Mouse (Mus musculus): ENCODE measurements around the gene Scd2. TPM values are rescaled to one million over a fixed set of nuclear protein-coding genes. Genes with fewer than 3 reads are reported as not detected.

Scd2 gene
- total and polyA plus RNA-seq, 2 experiments from 2014 or later: 224 to 948 TPM

- 4% methylated on average over 6 of the region's 6 CpGs for WGBS
- ATAC-seq (ENCODE audit: low FRiP score): no peak
- peak overlapping the region; percentile 62 for H3K4me3 ChIP-seq (ENCODE audit: low read depth, low read length)
These were observed 27.0 kb upstream of the Scd2 start for GRCm38 (mm10) chr19:44266458-44266823.

DNA sequence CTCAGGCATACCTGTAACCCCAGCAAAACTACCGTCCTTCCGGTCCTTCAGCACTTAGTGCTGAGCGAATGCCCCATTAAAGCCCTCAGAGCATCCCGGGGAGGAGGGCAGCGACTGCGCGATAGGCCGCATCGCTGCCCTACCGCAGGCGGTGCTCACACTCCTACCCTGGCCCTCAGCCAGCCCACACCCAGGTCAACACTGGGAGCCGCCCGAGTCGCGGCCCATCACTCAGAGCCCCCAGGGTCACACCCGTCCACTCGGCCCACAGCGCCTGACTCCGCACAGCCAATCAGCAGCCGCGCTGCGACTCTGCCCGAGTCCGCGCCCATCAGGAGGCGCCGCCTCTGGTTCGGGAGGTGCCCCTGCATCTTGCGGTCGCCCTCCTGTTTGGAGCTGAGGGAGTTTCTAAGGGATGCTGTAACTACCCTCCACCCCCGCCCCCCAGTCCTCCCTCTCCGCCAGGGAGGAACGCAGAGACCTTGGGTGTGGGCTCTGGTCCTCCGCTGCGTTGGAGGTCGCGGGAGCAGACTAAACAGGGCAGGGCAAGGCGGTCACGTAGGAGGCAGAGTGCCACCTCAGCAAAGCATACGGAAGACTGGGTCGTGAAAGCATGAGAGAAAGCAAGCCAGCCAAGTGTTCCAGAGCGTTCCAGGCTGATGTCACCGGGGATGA is 26.5 kb upstream of the Scd2 start:
- WGBS: 0% methylated on average over 40 of the region's 43 CpGs
- Histone ChIP-seq H3K4me2 (ENCODE audit: low read depth, low read length, poor library complexity, severe bottlenecking) (peak overlapping the region; percentile 73), H3K36me3 (ENCODE audit: insufficient read depth, low read length) (no peaks in the 10 kb centered on the region), H3K4me1 (ENCODE audit: insufficient read depth, low read length) (peaks cover 4% of the 10 kb centered on the region; the same call in 1 of the 2 replicates), H3K27me3 (ENCODE audit: insufficient read depth, low read length) (no peaks in the 10 kb centered on the region), H3K9me3 (ENCODE audit: low read length) (no peaks in the 10 kb centered on the region), H3K27ac (ENCODE audit: low read depth, low read length) (peak overlapping the region; percentile 91), H3K9ac (replicated peaks; ENCODE audit: low read length, poor library complexity, severe bottlenecking) (peak overlapping the region; percentile 82), H3K4me3 (ENCODE audit: low read depth, low read length) (peak overlapping the region; percentile 62)
- ATAC-seq (ENCODE audit: low FRiP score) (peak; percentile 95), DNase-seq (ENCODE audit: low spot score) (peak; percentile 93)
- peak; percentile 64 for TF ChIP-seq CTCF (IDR thresholded peaks at IDR 0.05)

More at GRCm38 (mm10) chr19:44266458-44266823, 27.0 kb upstream of the Scd2 start:
- peak; percentile 48 for TF ChIP-seq CTCF (IDR thresholded peaks at IDR 0.05)
- Histone ChIP-seq H3K4me2 (ENCODE audit: low read depth, low read length, poor library complexity, severe bottlenecking) (peak overlapping the region; percentile 73), H3K9ac (replicated peaks; ENCODE audit: low read length, poor library complexity, severe bottlenecking) (peak overlapping the region; percentile 82), H3K27me3 (ENCODE audit: insufficient read depth, low read length) (no peaks in the 10 kb centered on the region), H3K4me1 (ENCODE audit: insufficient read depth, low read length) (peaks cover 4% of the 10 kb centered on the region; the same call in 1 of the 2 replicates), H3K27ac (ENCODE audit: low read depth, low read length) (peak overlapping the region; percentile 91), H3K36me3 (ENCODE audit: insufficient read depth, low read length) (no peaks in the 10 kb centered on the region), H3K9me3 (ENCODE audit: low read length) (no peaks in the 10 kb centered on the region)
- peak; percentile 34 for DNase-seq (ENCODE audit: low spot score)

- Histone ChIP-seq H3K9ac (replicated peaks; ENCODE audit: low read length, poor library complexity, severe bottlenecking) (peak overlapping the region; percentile 82), H3K4me1 (ENCODE audit: insufficient read depth, low read length) (peaks cover 4% of the 10 kb centered on the region; the same call in 1 of the 2 replicates), H3K36me3 (ENCODE audit: insufficient read depth, low read length) (no peaks in the 10 kb centered on the region), H3K27ac (ENCODE audit: low read depth, low read length) (peak overlapping the region; percentile 91), H3K4me3 (ENCODE audit: low read depth, low read length) (peak overlapping the region; percentile 62), H3K27me3 (ENCODE audit: insufficient read depth, low read length) (no peaks in the 10 kb centered on the region), H3K9me3 (ENCODE audit: low read length) (no peaks in the 10 kb centered on the region), H3K4me2 (ENCODE audit: low read depth, low read length, poor library complexity, severe bottlenecking) (peak overlapping the region; percentile 73)
- WGBS: 31% methylated on average over 6 of the region's 18 CpGs
- TF ChIP-seq CTCF (IDR thresholded peaks at IDR 0.05): no peak
- ATAC-seq (ENCODE audit: low FRiP score) (no peak), DNase-seq (ENCODE audit: low spot score) (peak; percentile 85)
These were observed 25.9 kb upstream of the Scd2 start for GRCm38 (mm10) chr19:44267499-44268002.

- Histone ChIP-seq H3K27ac (ENCODE audit: low read depth, low read length) (no peak overlapping the region), H3K9ac (replicated peaks; ENCODE audit: low read length, poor library complexity, severe bottlenecking) (no peak overlapping the region), H3K9me3 (ENCODE audit: low read length) (no peaks in the 10 kb centered on the region), H3K27me3 (ENCODE audit: insufficient read depth, low read length) (no peaks in the 10 kb centered on the region), H3K4me1 (ENCODE audit: insufficient read depth, low read length) (peaks cover 4% of the 10 kb centered on the region; the same call in 1 of the 2 replicates), H3K4me2 (ENCODE audit: low read depth, low read length, poor library complexity, severe bottlenecking) (no peak overlapping the region), H3K36me3 (ENCODE audit: insufficient read depth, low read length) (no peaks in the 10 kb centered on the region), H3K4me3 (ENCODE audit: low read depth, low read length) (no peak overlapping the region)
- 72% methylated on average over 4 of the region's 4 CpGs for WGBS
- DNase-seq (ENCODE audit: low spot score) (no peak), ATAC-seq (ENCODE audit: low FRiP score) (no peak)
- no peak for TF ChIP-seq CTCF (IDR thresholded peaks at IDR 0.05)
These were observed 19.8 kb upstream of the Scd2 start for GRCm38 (mm10) chr19:44273711-44274110.

DNA sequence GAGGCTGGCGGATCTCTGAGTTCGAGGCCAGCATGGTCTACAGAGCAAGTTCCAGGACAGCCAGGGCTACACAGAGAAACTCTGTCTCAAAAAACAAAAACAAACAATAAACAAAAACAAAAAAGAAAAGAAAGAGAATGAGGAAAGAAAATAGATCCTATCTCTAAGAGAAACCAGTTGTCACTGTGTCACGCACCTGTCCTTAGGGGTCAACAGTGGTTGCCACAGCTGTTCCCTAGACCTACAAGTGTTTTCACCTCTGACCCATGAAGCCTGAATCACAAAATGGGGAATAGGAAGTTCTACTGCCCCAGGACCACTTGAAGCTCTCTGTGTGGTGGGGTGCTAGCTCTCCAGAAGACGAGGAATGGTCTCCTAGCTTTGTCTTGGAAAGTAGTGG is 19.0 kb upstream of the Scd2 start:
- no peak overlapping the region for H3K4me2 ChIP-seq (ENCODE audit: low read depth, low read length, poor library complexity, severe bottlenecking)
- H3K9me3 ChIP-seq (ENCODE audit: low read length): no peaks in the 10 kb centered on the region
- no peak overlapping the region for H3K27ac ChIP-seq (ENCODE audit: low read depth, low read length)
- no peak overlapping the region for H3K4me3 ChIP-seq (ENCODE audit: low read depth, low read length)
- no peak overlapping the region for H3K9ac ChIP-seq (replicated peaks; ENCODE audit: low read length, poor library complexity, severe bottlenecking)
- no peak for ATAC-seq (ENCODE audit: low FRiP score)
- 88% methylated on average over 4 of the region's 4 CpGs for WGBS
- no peaks in the 10 kb centered on the region for H3K27me3 ChIP-seq (ENCODE audit: insufficient read depth, low read length)
- no peaks in the 10 kb centered on the region for H3K36me3 ChIP-seq (ENCODE audit: insufficient read depth, low read length)
- H3K4me1 ChIP-seq (ENCODE audit: insufficient read depth, low read length): peaks cover 4% of the 10 kb centered on the region; the same call in 1 of the 2 replicates
- no peak for TF ChIP-seq CTCF (IDR thresholded peaks at IDR 0.05)
- DNase-seq (ENCODE audit: low spot score): no peak

- Histone ChIP-seq H3K36me3 (ENCODE audit: insufficient read depth, low read length) (no peaks in the 10 kb centered on the region), H3K27me3 (ENCODE audit: insufficient read depth, low read length) (no peaks in the 10 kb centered on the region), H3K4me1 (ENCODE audit: insufficient read depth, low read length) (peaks cover 7% of the 10 kb centered on the region; the same call in 1 of the 2 replicates), H3K27ac (ENCODE audit: low read depth, low read length) (no peak overlapping the region), H3K4me2 (ENCODE audit: low read depth, low read length, poor library complexity, severe bottlenecking) (no peak overlapping the region), H3K9me3 (ENCODE audit: low read length) (no peaks in the 10 kb centered on the region), H3K9ac (replicated peaks; ENCODE audit: low read length, poor library complexity, severe bottlenecking) (no peak overlapping the region), H3K4me3 (ENCODE audit: low read depth, low read length) (no peak overlapping the region)
- DNase-seq (ENCODE audit: low spot score): no peak
- no peak for TF ChIP-seq CTCF (IDR thresholded peaks at IDR 0.05)
- no peak for ATAC-seq (ENCODE audit: low FRiP score)
- 94% methylated on average over 1 of the region's 1 CpGs for WGBS
These were observed 18.1 kb upstream of the Scd2 start for GRCm38 (mm10) chr19:44275418-44275817.
